Mouse (Mus musculus) limb, embryonic 10.5 days (tissue): ENCODE measurements around the gene Kif3b. TPM values are rescaled to one million over a fixed set of nuclear protein-coding genes. Genes with fewer than 3 reads are reported as not detected.

ENCODE experiments used
- DNase-seq: peaks from one replicate; pipeline ENCODE4 v3.0.0-alpha.2; 2017; ENCODE audit warnings: low spot score
- H3K27ac ChIP-seq: fragments of 300-500 bp; sonication (generic); 2 replicates; pipeline ENCODE4 v1.5.1; 2016; ENCODE audit warnings: mild to moderate bottlenecking
- H3K27me3 ChIP-seq: fragments of 300-500 bp; sonication (generic); 2 replicates; pipeline ENCODE4 v1.6.1; 2016; ENCODE audit warnings: low read depth, mild to moderate bottlenecking; ENCODE audit not compliant: poor library complexity, severe bottlenecking
- H3K36me3 ChIP-seq: fragments of 300-500 bp; sonication (generic); 2 replicates; pipeline ENCODE4 v1.6.1; 2016; ENCODE audit warnings: mild to moderate bottlenecking, moderate library complexity
- H3K4me1 ChIP-seq: fragments of 300-500 bp; sonication (generic); 2 replicates; pipeline ENCODE4 v1.6.1; 2016
- H3K4me3 ChIP-seq: fragments of 300-500 bp; sonication (generic); 2 replicates; pipeline ENCODE4 v1.5.1; 2016; ENCODE audit warnings: mild to moderate bottlenecking, moderate library complexity
- H3K9me3 ChIP-seq: fragments of 300-500 bp; sonication (generic); replicated peaks from 2 replicates; pipeline ENCODE4 v1.6.1; 2016; ENCODE audit warnings: mild to moderate bottlenecking
- WGBS: fragments of 180-500 bp; shearing (Covaris S2); methylation state at CpG from one replicate; pipeline ENCODE4 v1.1.7; 2016; 5-methylcytosine and 5-hydroxymethylcytosine counted together
- polyA plus RNA-seq: library from polyadenylated mRNA; unstranded; fragments of >200 nt; fragmentation: Nextera tagmentation; extraction: Ambion mirVana; gene quantifications from 2 replicates; pipeline ENCODE4 v1.2.1, GENCODE M21; 2016

The Kif3b gene
- polyA plus RNA-seq, 1 experiment from 2014 or later, result 5.4 TPM

DNA sequence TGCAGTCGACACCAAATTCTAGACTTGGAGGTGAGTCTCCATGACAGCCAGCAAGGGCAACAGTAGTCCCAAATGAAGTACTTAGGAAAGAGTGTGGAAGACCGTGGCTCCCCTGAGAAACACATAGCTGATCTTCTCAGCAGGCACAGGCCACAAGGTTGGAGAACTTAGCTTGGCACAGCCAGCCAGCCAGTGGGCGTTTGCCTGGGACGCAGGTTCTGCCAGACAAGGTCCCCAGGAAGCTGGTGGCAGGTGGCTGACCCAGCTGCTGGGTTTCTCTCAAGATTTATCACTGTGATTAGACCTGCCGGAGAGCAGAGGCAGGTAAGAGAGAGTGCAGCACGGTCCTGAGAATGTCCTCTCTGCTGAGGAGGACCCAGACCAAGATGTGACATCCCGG, 17.4 kb downstream of the Kif3b start:
- H3K27me3 ChIP-seq, result no peaks in the 10 kb centered on the region
- no peaks in the 10 kb centered on the region for H3K9me3 ChIP-seq
- 83% methylated on average over 7 of the region's 7 CpGs for WGBS
- DNase-seq, result no peak
- peaks cover 4% of the 10 kb centered on the region; the same call in 1 of the 2 replicates for H3K4me1 ChIP-seq
- H3K36me3 ChIP-seq, result no peaks in the 10 kb centered on the region
- no peak overlapping the region for H3K4me3 ChIP-seq
- H3K27ac ChIP-seq, result no peak overlapping the region

DNA sequence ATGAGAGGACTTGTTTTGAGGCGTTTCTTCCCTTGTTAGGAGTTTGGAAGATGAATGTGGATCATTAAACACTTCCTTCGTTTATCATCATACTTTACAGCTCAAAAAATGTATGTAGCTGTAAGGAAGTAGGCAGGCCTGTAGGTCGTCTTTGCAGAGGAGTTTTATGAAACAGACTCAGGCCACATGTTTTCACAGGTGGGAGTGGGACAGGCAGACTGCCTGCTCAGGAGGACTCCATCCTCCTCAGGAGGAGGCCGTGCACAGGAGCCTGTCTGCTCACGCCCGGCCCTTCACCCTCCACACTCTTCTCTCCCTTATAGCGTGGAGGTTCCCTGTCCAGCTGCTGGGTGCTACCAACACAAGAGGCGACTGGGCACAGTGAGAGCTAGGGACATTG, 17.9 kb downstream of the Kif3b start:
- WGBS, result 80% methylated on average over 8 of the region's 8 CpGs
- Histone ChIP-seq H3K27ac (no peak overlapping the region), H3K4me1 (peaks cover 4% of the 10 kb centered on the region; the same call in 1 of the 2 replicates), H3K9me3 (no peaks in the 10 kb centered on the region), H3K36me3 (no peaks in the 10 kb centered on the region), H3K27me3 (no peaks in the 10 kb centered on the region), H3K4me3 (no peak overlapping the region)
- no peak for DNase-seq

DNA sequence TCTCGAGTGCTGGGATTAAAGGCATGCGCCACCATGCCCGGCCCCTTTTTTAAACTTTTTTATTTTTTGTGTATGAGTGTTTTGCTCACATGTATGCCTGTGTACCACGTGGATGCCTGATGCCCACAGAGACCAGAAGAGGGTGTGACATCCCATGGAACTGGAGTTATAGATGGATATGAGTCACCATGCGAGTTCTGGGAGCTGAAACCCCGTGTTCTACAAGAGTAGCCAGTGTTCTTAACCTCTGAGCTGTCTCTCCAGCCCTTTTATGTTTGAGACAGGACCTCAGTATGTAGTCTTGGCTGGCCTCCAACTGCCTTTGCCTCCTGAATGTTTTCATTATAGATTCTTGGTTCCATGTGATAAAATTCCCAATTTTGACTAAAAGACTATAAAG, 19.0 kb downstream of the Kif3b start:
- Histone ChIP-seq H3K4me3 (no peak overlapping the region), H3K27me3 (no peaks in the 10 kb centered on the region), H3K4me1 (peaks cover 4% of the 10 kb centered on the region; the same call in 1 of the 2 replicates), H3K36me3 (no peaks in the 10 kb centered on the region), H3K27ac (no peak overlapping the region), H3K9me3 (no peaks in the 10 kb centered on the region)
- DNase-seq, result no peak
- 93% methylated on average over 6 of the region's 6 CpGs for WGBS

DNA sequence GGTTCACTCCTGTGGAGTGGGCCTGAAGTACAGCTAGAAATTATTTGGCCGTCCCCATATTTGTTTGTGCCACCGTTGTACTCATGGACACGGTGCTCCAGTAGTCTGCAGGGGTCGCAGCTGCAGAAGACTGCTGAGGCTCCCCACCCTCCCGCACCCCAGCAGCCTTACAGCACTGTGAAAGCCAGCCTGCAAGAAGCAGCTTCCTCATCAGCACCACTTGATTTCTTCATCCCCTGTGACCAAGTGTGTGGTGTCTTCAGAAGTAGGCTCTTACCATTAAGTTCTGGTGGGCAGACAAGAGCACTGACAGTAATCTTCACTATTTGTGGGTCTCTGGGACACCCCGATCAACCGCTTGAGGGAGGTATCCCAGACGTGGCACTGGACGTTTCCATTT, 21.7 kb downstream of the Kif3b start:
- Histone ChIP-seq H3K4me1 (peaks cover 4% of the 10 kb centered on the region; the same call in 1 of the 2 replicates), H3K9me3 (no peaks in the 10 kb centered on the region), H3K27me3 (no peaks in the 10 kb centered on the region), H3K4me3 (no peak overlapping the region), H3K36me3 (peaks cover 20% of the 10 kb centered on the region), H3K27ac (no peak overlapping the region)
- DNase-seq, result no peak
- WGBS, result 92% methylated on average over 9 of the region's 9 CpGs

DNA sequence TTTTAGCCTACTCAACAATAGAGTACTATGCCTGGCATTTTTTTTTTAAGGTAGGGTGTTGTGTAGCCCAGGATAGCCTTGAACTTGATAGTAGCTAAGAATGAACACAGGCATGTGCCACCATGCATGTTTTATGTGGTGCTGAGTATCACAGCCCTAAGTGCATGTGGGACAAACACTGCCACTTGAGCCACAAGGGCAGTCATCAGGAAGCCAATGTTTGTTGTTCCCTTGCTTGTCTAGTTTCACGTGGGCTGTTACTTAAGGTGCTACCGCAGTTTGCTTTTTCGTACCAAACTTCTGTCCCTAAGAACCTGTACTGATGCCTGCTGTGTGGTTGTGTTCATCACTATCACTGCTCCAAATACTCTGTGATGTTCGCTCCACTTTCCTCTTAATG, 27.2 kb downstream of the Kif3b start:
- no peak for DNase-seq
- WGBS, result 94% methylated on average over 4 of the region's 4 CpGs
- Histone ChIP-seq H3K36me3 (peaks cover 68% of the 10 kb centered on the region), H3K4me3 (no peak overlapping the region), H3K9me3 (no peaks in the 10 kb centered on the region), H3K27ac (no peak overlapping the region), H3K4me1 (no peaks in the 10 kb centered on the region), H3K27me3 (no peaks in the 10 kb centered on the region)

DNA sequence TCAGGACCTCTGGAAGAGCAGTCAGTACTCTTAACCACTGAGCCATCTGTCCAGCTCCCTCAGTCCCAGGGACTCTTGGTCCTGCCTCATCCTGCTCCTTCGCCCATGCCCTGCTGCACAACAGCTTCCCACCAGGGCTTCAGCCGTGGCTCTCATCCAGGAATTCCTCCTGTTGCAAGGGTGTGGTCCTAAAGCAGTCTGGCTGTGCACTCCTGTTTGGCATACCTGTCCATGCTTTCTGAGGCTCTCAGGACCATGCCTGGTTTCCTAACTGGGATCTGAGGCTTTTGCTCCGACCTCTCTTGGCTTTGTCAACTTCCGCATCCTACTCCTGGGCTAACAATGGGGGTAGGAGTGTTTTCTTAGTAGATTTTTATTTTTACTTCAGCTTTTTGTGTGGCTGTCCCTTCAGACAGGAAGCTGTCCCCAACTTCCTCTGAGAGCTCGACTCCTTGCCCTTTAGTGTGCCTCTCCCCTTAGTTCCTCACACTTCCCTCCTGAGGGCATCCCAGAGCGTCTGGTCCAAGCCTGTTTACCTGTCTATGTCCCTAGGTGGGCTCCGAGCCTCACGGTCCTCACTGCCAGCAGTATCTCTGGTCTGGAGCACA, 27.9 kb downstream of the Kif3b start:
- no peaks in the 10 kb centered on the region for H3K4me1 ChIP-seq

DNA sequence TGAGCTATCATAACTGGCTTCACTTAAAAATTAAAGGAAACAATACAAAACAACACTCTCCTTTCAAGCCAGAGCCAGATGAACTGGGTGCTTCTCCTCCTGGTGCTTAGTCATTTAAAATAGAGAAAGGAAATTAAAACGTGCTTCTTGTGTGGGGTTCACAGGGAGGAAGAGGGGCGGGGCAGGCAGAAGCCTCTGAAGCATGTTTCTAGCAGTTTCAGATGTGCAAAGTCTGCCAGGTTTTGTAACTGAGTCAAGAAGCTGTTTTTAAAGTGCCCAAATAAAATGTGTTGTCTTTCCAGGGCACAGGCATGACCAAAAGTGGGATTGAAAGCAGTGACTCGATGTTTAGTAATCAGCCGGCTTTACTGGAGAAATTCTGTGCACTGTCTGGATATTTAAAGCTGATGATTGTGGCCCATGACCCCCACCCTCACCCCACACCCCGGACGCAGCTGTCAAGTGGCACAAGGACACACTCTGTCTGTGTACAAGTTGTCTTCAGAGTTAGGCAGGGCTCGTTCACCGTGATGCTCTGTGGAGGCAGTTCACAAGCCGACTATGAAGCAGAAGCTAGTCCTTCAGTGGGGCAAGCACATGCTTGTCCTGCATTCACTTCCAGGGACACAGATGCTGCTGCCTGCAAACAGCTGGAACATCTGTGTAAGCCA, 34.6 kb downstream of the Kif3b start:
- Histone ChIP-seq H3K9me3 (no peaks in the 10 kb centered on the region), H3K4me3 (no peak overlapping the region), H3K4me1 (no peaks in the 10 kb centered on the region), H3K36me3 (peaks cover 78% of the 10 kb centered on the region), H3K27ac (no peak overlapping the region), H3K27me3 (no peaks in the 10 kb centered on the region)
- 87% methylated on average over 9 of the region's 9 CpGs for WGBS
- DNase-seq, result no peak

More for the DNA sequence above, 27.9 kb downstream of the Kif3b start:
- WGBS, result 87% methylated on average over 8 of the region's 8 CpGs
- no peak overlapping the region for H3K4me3 ChIP-seq
- DNase-seq, result no peak
- H3K27ac ChIP-seq, result no peak overlapping the region
- H3K27me3 ChIP-seq, result no peaks in the 10 kb centered on the region
- H3K9me3 ChIP-seq, result no peaks in the 10 kb centered on the region
- H3K36me3 ChIP-seq, result peaks cover 76% of the 10 kb centered on the region

DNA sequence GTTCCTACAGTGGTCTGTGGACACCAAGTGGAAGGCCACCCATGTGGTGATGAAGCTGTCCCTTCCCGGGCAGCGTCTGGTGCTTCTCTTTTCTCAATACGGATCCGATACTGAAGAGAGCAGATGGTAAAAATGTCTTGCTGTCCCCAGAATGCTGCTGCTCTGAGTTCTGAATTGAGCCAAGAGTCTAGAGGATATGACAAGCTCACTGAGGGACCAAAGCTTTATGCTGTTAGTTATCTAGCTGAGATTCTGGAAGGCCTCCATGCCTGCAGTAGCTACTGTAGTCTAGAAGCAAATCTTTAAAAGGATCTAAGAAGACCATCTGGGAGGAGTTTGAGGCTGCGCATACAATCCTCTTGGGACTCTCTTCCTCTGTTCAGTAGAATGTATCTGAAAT, 41.1 kb downstream of the Kif3b start:
- no peaks in the 10 kb centered on the region for H3K27me3 ChIP-seq
- H3K9me3 ChIP-seq, result no peaks in the 10 kb centered on the region
- WGBS, result 98% methylated on average over 5 of the region's 5 CpGs
- no peak for DNase-seq
- H3K36me3 ChIP-seq, result peaks cover 45% of the 10 kb centered on the region
- no peak overlapping the region for H3K27ac ChIP-seq
- peaks cover under 1% of the 10 kb centered on the region; the same call in 1 of the 2 replicates for H3K4me1 ChIP-seq
- H3K4me3 ChIP-seq, result no peak overlapping the region

DNA sequence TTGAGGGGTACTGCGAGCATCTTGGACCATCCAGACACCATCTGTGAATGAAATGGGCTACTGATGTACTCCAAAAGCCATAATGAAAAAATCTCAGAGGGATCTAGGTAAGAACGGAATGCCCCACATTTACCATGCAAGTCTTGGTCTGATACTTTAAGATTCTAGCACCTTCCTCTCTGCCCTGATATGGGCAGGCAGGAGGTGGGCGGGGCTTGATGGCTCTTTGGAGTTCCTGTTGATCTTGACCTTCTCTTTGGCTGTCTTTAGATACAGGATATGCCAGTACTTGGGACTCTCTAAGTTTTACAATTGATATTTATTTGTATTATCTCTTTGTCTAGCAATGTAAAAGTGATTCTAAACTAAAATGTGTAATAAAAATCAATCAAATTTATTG, 41.8 kb downstream of the Kif3b start:
- Histone ChIP-seq H3K36me3 (peaks cover 44% of the 10 kb centered on the region), H3K27ac (no peak overlapping the region), H3K4me1 (peaks cover 5% of the 10 kb centered on the region; the same call in 1 of the 2 replicates), H3K9me3 (no peaks in the 10 kb centered on the region), H3K4me3 (no peak overlapping the region), H3K27me3 (no peaks in the 10 kb centered on the region)
- 93% methylated on average over 3 of the region's 3 CpGs for WGBS
- DNase-seq, result no peak

DNA sequence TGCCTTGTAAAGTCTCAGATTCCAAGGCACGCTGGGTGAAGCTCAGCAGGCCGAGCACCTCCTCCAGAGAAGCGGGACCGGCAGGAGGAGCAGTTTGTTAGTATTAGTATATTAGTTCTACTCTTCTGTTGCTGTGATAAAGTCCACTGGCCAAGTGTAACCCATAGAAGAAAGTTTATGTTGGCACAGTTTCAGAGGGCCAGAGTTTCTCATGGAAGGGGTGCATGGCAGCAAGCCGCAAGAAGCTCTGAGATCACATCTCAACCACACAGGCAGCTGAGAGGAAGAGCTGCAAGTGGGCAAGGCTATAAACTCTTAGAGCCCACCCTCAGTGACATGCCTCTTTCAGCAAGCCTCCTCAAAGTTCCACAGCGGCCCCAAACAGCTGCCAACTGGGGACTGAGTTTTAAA, 42.6 kb downstream of the Kif3b start:
- no peaks in the 10 kb centered on the region for H3K9me3 ChIP-seq
- peaks cover 5% of the 10 kb centered on the region; the same call in 1 of the 2 replicates for H3K4me1 ChIP-seq
- WGBS, result 97% methylated on average over 6 of the region's 6 CpGs
- no peaks in the 10 kb centered on the region for H3K27me3 ChIP-seq
- H3K27ac ChIP-seq, result no peak overlapping the region
- peaks cover 39% of the 10 kb centered on the region for H3K36me3 ChIP-seq
- no peak for DNase-seq
- H3K4me3 ChIP-seq, result no peak overlapping the region

DNA sequence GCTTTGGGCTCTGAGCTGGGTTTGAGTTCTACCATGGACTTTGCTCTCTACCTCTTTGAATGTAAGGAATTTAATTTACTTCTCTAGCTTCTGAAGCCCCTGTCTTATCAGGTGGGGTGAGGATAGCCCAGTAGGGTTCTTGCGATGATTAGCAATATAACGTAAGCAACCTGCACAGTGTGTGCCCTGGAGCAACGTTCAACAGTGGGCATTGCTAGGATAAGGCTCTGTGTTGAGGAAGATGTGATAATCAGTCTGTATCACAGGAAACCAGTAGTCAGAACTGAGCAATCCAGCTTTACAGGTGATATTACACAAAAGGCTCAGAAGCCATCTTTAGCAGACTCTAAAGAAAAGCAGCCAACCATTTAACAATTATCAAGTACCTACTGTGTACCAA, 43.1 kb downstream of the Kif3b start:
- no peak for DNase-seq
- no peak overlapping the region for H3K27ac ChIP-seq
- H3K4me3 ChIP-seq, result no peak overlapping the region
- no peaks in the 10 kb centered on the region for H3K27me3 ChIP-seq
- H3K9me3 ChIP-seq, result no peaks in the 10 kb centered on the region
- WGBS, result 84% methylated on average over 3 of the region's 3 CpGs
- peaks cover 37% of the 10 kb centered on the region for H3K36me3 ChIP-seq
- peaks cover 5% of the 10 kb centered on the region; the same call in 1 of the 2 replicates for H3K4me1 ChIP-seq

DNA sequence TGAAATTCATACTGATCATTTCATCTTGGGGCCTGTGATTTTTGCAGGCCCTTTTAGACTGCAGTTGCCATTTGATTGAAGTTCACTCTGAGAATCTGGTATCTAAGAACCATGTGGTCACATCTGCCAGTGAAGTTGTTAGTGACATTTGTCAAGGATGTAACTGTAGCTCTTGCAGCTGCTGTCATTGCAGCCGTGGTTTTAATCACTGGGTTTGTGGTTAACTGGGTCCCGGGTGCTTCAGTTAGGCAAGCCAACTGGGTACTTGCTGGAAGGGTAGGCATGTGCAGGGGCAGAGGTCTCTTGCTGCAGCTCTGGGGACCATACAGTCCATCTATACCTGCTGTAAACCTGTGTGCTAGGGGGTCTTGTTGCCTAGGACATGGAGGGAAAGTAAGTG, 44.9 kb downstream of the Kif3b start:
- Histone ChIP-seq H3K27me3 (no peaks in the 10 kb centered on the region), H3K9me3 (no peaks in the 10 kb centered on the region), H3K4me3 (no peak overlapping the region), H3K36me3 (peaks cover 22% of the 10 kb centered on the region), H3K4me1 (peaks cover 5% of the 10 kb centered on the region; the same call in 1 of the 2 replicates), H3K27ac (no peak overlapping the region)
- 44% methylated on average over 2 of the region's 2 CpGs for WGBS
- DNase-seq, result no peak
